8 mouse cellular contexts compared by ENCODE assay signal in the genomic region with DNA sequence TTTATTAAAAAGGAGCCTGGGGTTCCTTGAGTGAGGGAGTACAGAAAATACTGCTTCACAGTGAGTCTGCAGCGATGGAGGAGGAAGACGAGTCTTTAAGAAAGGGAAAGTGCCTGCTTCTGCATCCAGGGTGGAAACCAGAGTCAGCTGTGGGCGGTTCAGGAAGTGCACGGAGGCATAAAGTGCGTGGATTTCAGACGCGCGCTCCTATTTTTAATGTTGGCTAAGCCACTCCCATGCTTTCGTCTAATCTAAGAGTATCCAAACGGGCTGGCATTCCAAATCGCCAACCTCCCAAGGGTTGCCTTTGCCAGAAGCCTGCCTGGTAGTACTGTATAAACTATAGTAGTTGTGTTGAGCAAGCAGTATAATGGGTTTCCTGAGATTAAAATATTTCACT. TPM values are rescaled to one million over a fixed set of nuclear protein-coding genes. Genes with fewer than 3 reads are reported as not detected.
DNase-seq lines count a peak whose midpoint lies in the region; ATAC-seq and TF ChIP-seq lines count a peak whose summit lies in the region.

No protein-coding gene starts in this region.

- TF ChIP-seq CTCF in heart, postnatal 0 days (IDR thresholded peaks at IDR 0.05; ENCODE audit: low read depth) = no peak
- TF ChIP-seq CTCF in kidney, postnatal 0 days (IDR thresholded peaks at IDR 0.05; ENCODE audit: low read depth) = no peak
- no peak for TF ChIP-seq CTCF in lung, adult 2 months (IDR thresholded peaks at IDR 0.05; ENCODE audit: insufficient read depth, low read length)

- no peak overlapping the region for H3K9ac ChIP-seq in embryonic facial prominence, embryonic 12.5 days
- no peak overlapping the region for H3K9ac ChIP-seq in heart, postnatal 0 days (replicated peaks; ENCODE audit: low read depth, low read length)
- no peak overlapping the region for H3K9ac ChIP-seq in kidney, postnatal 0 days (ENCODE audit: low read depth, low read length)
- H3K9ac ChIP-seq in neural tube, embryonic 15.5 days (replicated peaks) = no peak overlapping the region

- no peaks in the 10 kb centered on the region for H3K36me3 ChIP-seq in embryonic facial prominence, embryonic 12.5 days
- no peaks in the 10 kb centered on the region for H3K36me3 ChIP-seq in heart, postnatal 0 days (replicated peaks; ENCODE audit: control insufficient read depth, insufficient read depth, low read length)
- no peaks in the 10 kb centered on the region for H3K36me3 ChIP-seq in kidney, postnatal 0 days (ENCODE audit: insufficient read depth, low read length)
- no peaks in the 10 kb centered on the region for H3K36me3 ChIP-seq in neural tube, embryonic 15.5 days

- peak; percentile 7 for DNase-seq in gastrocnemius, adult 18-20 months (ENCODE audit: low spot score)
- no peak for DNase-seq in gastrocnemius, postnatal 14 days
- DNase-seq in heart, postnatal 0 days (ENCODE audit: low spot score) = no peak
- peak; percentile 34 for DNase-seq in kidney, postnatal 0 days (ENCODE audit: low spot score)
- peak; percentile 41 for DNase-seq in lung, adult 2 months
- no peak for DNase-seq in testis, postnatal 14 days (ENCODE audit: low spot score)

- H3K27ac ChIP-seq in embryonic facial prominence, embryonic 12.5 days = no peak overlapping the region
- H3K27ac ChIP-seq in heart, postnatal 0 days (ENCODE audit: low read depth) = no peak overlapping the region
- H3K27ac ChIP-seq in kidney, postnatal 0 days = no peak overlapping the region
- no peak overlapping the region for H3K27ac ChIP-seq in neural tube, embryonic 15.5 days (replicated peaks)

- H3K4me1 ChIP-seq in embryonic facial prominence, embryonic 12.5 days = peaks cover 18% of the 10 kb centered on the region
- H3K4me1 ChIP-seq in heart, postnatal 0 days (ENCODE audit: control insufficient read depth, insufficient read depth) = peaks cover 4% of the 10 kb centered on the region
- H3K4me1 ChIP-seq in kidney, postnatal 0 days (replicated peaks; ENCODE audit: insufficient read depth, low read length) = no peaks in the 10 kb centered on the region
- peaks cover 3% of the 10 kb centered on the region; the same call in 1 of the 2 replicates for H3K4me1 ChIP-seq in lung, adult 2 months (ENCODE audit: control insufficient read depth, insufficient read depth, low read length)
- H3K4me1 ChIP-seq in neural tube, embryonic 15.5 days = peaks cover 22% of the 10 kb centered on the region

- no peaks in the 10 kb centered on the region for H3K9me3 ChIP-seq in embryonic facial prominence, embryonic 12.5 days
- H3K9me3 ChIP-seq in heart, postnatal 0 days (replicated peaks; ENCODE audit: control insufficient read depth, low read length) = no peaks in the 10 kb centered on the region
- no peaks in the 10 kb centered on the region for H3K9me3 ChIP-seq in kidney, postnatal 0 days (replicated peaks; ENCODE audit: low read length)
- H3K9me3 ChIP-seq in neural tube, embryonic 15.5 days (replicated peaks) = no peaks in the 10 kb centered on the region

- peak overlapping the region; percentile 38 for H3K4me2 ChIP-seq in embryonic facial prominence, embryonic 12.5 days (replicated peaks)
- peak overlapping the region; percentile 59 for H3K4me2 ChIP-seq in heart, postnatal 0 days (ENCODE audit: low read depth, low read length)
- H3K4me2 ChIP-seq in kidney, postnatal 0 days (ENCODE audit: low read length) = peak overlapping the region; percentile 49
- peak overlapping the region; percentile 39 for H3K4me2 ChIP-seq in neural tube, embryonic 15.5 days

- no peak for TF ChIP-seq EP300 in heart, postnatal 0 days (IDR thresholded peaks at IDR 0.05; ENCODE audit: low read depth)

- peak; percentile 26; the same call in 1 of the 2 replicates for TF ChIP-seq POLR2A in lung, adult 2 months (IDR thresholded peaks at IDR 0.05; ENCODE audit: borderline replicate concordance, extremely low read depth, low read depth, low read length)

- 0 out of 2 replicates have a peak overlapping the region, but pooled peaks have one; percentile 12 for H3K4me3 ChIP-seq in embryonic facial prominence, embryonic 12.5 days
- peak overlapping the region; percentile 38 for H3K4me3 ChIP-seq in heart, postnatal 0 days (ENCODE audit: low read depth, low read length)
- H3K4me3 ChIP-seq in kidney, postnatal 0 days (replicated peaks; ENCODE audit: low read depth, low read length) = no peak overlapping the region
- peak overlapping the region; percentile 19 for H3K4me3 ChIP-seq in lung, adult 2 months (replicated peaks; ENCODE audit: extremely low read depth, low read depth, low read length)
- no peak overlapping the region for H3K4me3 ChIP-seq in neural tube, embryonic 15.5 days (replicated peaks)

- no peak for ATAC-seq in embryonic facial prominence, embryonic 12.5 days (ENCODE audit: insufficient number of reproducible peaks, insufficient read depth, low FRiP score, low TSS enrichment)
- ATAC-seq in heart, postnatal 0 days (ENCODE audit: insufficient read depth, low read depth) = peak; percentile 51
- ATAC-seq in kidney, postnatal 0 days (replicated peaks; ENCODE audit: low FRiP score, low read depth) = no peak
- no peak for ATAC-seq in neural tube, embryonic 15.5 days (ENCODE audit: low FRiP score)

- 40% methylated on average over 11 of the region's 11 CpGs for WGBS in embryonic facial prominence, embryonic 12.5 days
- WGBS in heart, postnatal 0 days = 7% methylated on average over 11 of the region's 11 CpGs
- WGBS in kidney, postnatal 0 days = 33% methylated on average over 11 of the region's 11 CpGs
- 5% methylated on average over 11 of the region's 11 CpGs for WGBS in lung, adult 2 months
- WGBS in neural tube, embryonic 15.5 days = 47% methylated on average over 11 of the region's 11 CpGs

- intact Hi-C loops in gastrocnemius, postnatal 14 days (cut with DNase I; ENCODE audit: low total_unique reads) = no loop called here

- H3K27me3 ChIP-seq in embryonic facial prominence, embryonic 12.5 days = no peaks in the 10 kb centered on the region
- H3K27me3 ChIP-seq in heart, postnatal 0 days (ENCODE audit: control insufficient read depth, insufficient read depth, low read length) = no peaks in the 10 kb centered on the region
- H3K27me3 ChIP-seq in kidney, postnatal 0 days (ENCODE audit: insufficient read depth, low read length) = no peaks in the 10 kb centered on the region
- no peaks in the 10 kb centered on the region for H3K27me3 ChIP-seq in neural tube, embryonic 15.5 days (replicated peaks)

RNA-seq across cellular contexts. Expression of a gene that starts 50.4 kb away (rescaled TPM):
- total RNA-seq in gastrocnemius, adult 18-20 months (2021) = 10 to 100 TPM; 63.4 to 69.3 TPM
- total RNA-seq in gastrocnemius, postnatal 14 days (2021) = 10 to 100 TPM; 43.8 to 49.0 TPM
- polyA plus RNA-seq in embryonic facial prominence, embryonic 12.5 days (2016; fragmentation: Nextera tagmentation; extraction: Ambion mirVana) = 286 and 315 TPM in 2 replicates
- 15.5 and 22.8 TPM in 2 replicates for total RNA-seq in heart, postnatal 0 days (2014; rRNA removed; ENCODE audit: low replicate concordance)
- 64.2 and 64.5 TPM in 2 replicates for polyA plus RNA-seq in heart, postnatal 0 days (2015; fragmentation: Nextera tagmentation; extraction: Ambion mirVana)
- 171 and 174 TPM in 2 replicates for polyA plus RNA-seq in kidney, postnatal 0 days (2015; fragmentation: Nextera tagmentation; extraction: Ambion mirVana)
- 10.8 and 20.7 TPM in 2 replicates for polyA plus RNA-seq in lung, adult 2 months (2012; rRNA removed)
- 162 and 180 TPM in 2 replicates for polyA plus RNA-seq in neural tube, embryonic 15.5 days (2015; fragmentation: Nextera tagmentation; extraction: Ambion mirVana)

Comparison
In these comparisons a context has a peak if more than half of its experiments do, and no peak if none do; other contexts are left out.
1. DNase-seq: peak in gastrocnemius, adult 18-20 months (single experiment), kidney, postnatal 0 days (single experiment) and lung, adult 2 months (single experiment); none in gastrocnemius, postnatal 14 days (single experiment), heart, postnatal 0 days (single experiment) and testis, postnatal 14 days (single experiment).
2. H3K4me3 ChIP-seq: peak in embryonic facial prominence, embryonic 12.5 days (single experiment), heart, postnatal 0 days (single experiment) and lung, adult 2 months (single experiment); none in kidney, postnatal 0 days (single experiment) and neural tube, embryonic 15.5 days (single experiment).
3. Peak in every context shown above with its lines, with median percentiles within 50 percentile points of each other: H3K4me2 ChIP-seq.